Comparison of ENCODE assay signal across 25 mouse cellular contexts in the genomic region with DNA sequence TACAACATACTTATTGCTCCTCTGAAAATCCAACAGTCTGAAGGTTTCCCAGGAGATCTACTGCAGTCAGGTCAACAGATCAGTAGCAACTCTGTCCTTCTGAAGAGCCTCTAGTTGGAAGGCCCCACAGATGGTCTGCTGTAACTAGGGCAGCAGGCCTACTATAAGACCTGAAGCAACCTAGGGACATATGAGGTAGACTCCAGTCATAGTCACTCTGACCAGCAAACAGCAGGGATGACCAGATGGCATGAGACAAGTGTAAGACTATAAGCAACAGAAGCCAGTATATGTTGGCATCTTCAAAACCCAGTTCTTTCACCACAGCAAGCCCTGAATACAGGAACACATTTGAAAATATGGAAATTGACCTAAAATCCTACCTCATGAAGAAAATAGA.
DNase-seq lines count a peak whose midpoint lies in the region; ATAC-seq and TF ChIP-seq lines count a peak whose summit lies in the region.
"Had no signal": no experiment of that assay in that cellular context is flagged by ENCODE, and none has a peak within 500 bp of the region (broad histone marks: within the 10 kb centered on the region; RNA-seq: fewer than 3 reads in every experiment).

No protein-coding gene starts in this region.

- no peaks in the 10 kb centered on the region for H3K36me3 ChIP-seq in heart, embryonic 12.5 days
- H3K36me3 ChIP-seq: embryonic facial prominence, embryonic 15.5 days; heart, embryonic 15.5 days; hindbrain, embryonic 15.5 days; limb, embryonic 13.5 days; liver, embryonic 12.5 days; midbrain, embryonic 10.5 days; stomach, embryonic 15.5 days had no signal

- no peak for TF ChIP-seq POLR2A in cerebellum, adult 2 months (IDR thresholded peaks at IDR 0.05; ENCODE audit: borderline replicate concordance, insufficient read depth, low read length)

- peak; percentile 11 to 16 for DNase-seq in frontal cortex, adult 2 months (ENCODE audit: extremely low spot score in 1 of 2, low spot score in 1 of 2)
- DNase-seq in frontal cortex, postnatal 14 days (ENCODE audit: low spot score in 2 of 2) = no peak
- DNase-seq in brain, adult 2 months (ENCODE audit: low read depth, low spot score) = peak; percentile 83
- DNase-seq in cerebellum, adult 2 months = peak; percentile 17 to 70
- DNase-seq in cerebellum, postnatal 25 days = peak; percentile 30 to 55
- no peak for DNase-seq in layer of hippocampus, adult 11-12 months (ENCODE audit: low spot score)
- DNase-seq: adrenal gland, postnatal 25 days; gastrocnemius, adult 2 months; heart, postnatal 36 days; kidney, adult 2 months; kidney, postnatal 10 days; layer of hippocampus, postnatal 36 days; lung, adult 18-20 months; lung, postnatal 10 days; thymus, adult 2 months had no signal

- peaks cover 5% of the 10 kb centered on the region for H3K4me1 ChIP-seq in cerebellum, adult 2 months (ENCODE audit: control insufficient read depth, insufficient read depth, low read length)
- no peaks in the 10 kb centered on the region for H3K4me1 ChIP-seq in heart, embryonic 12.5 days (replicated peaks)
- H3K4me1 ChIP-seq: embryonic facial prominence, embryonic 15.5 days; heart, embryonic 15.5 days; hindbrain, embryonic 15.5 days; limb, embryonic 13.5 days; liver, embryonic 12.5 days; midbrain, embryonic 10.5 days; stomach, embryonic 15.5 days had no signal

- no peak overlapping the region for H3K4me3 ChIP-seq in cerebellum, adult 2 months (replicated peaks; ENCODE audit: insufficient read depth, low read depth, low read length)
- no peak overlapping the region for H3K4me3 ChIP-seq in heart, embryonic 12.5 days
- H3K4me3 ChIP-seq: embryonic facial prominence, embryonic 15.5 days; gastrocnemius, adult 2 months; heart, embryonic 15.5 days; hindbrain, embryonic 15.5 days; limb, embryonic 13.5 days; liver, embryonic 12.5 days; midbrain, embryonic 10.5 days; stomach, embryonic 15.5 days had no signal

- no peak for TF ChIP-seq CTCF in cerebellum, adult 2 months (IDR thresholded peaks at IDR 0.05; ENCODE audit: borderline replicate concordance, insufficient read depth, low read depth, low read length)

- H3K9me3 ChIP-seq in heart, embryonic 12.5 days (replicated peaks) = no peaks in the 10 kb centered on the region
- H3K9me3 ChIP-seq: embryonic facial prominence, embryonic 15.5 days; heart, embryonic 15.5 days; hindbrain, embryonic 15.5 days; limb, embryonic 13.5 days; liver, embryonic 12.5 days; midbrain, embryonic 10.5 days; stomach, embryonic 15.5 days had no signal

- no peaks in the 10 kb centered on the region for H3K27me3 ChIP-seq in cerebellum, adult 2 months (ENCODE audit: control insufficient read depth, insufficient read depth, low read length)
- H3K27me3 ChIP-seq in heart, embryonic 12.5 days (replicated peaks) = no peaks in the 10 kb centered on the region
- H3K27me3 ChIP-seq: embryonic facial prominence, embryonic 15.5 days; heart, embryonic 15.5 days; hindbrain, embryonic 15.5 days; limb, embryonic 13.5 days; liver, embryonic 12.5 days; stomach, embryonic 15.5 days had no signal

- H3K4me2 ChIP-seq in heart, embryonic 12.5 days = no peak overlapping the region
- H3K4me2 ChIP-seq: embryonic facial prominence, embryonic 15.5 days; heart, embryonic 15.5 days; hindbrain, embryonic 15.5 days; limb, embryonic 13.5 days; liver, embryonic 12.5 days; stomach, embryonic 15.5 days had no signal

- no peak for ATAC-seq in heart, embryonic 12.5 days (ENCODE audit: insufficient number of reproducible peaks, low FRiP score)
- ATAC-seq: CD4-positive, CD25-positive, alpha-beta regulatory T cell, adult 4 months; forebrain, embryonic 16.5 days; liver, embryonic 12.5 days had no signal

- H3K9ac ChIP-seq in heart, embryonic 12.5 days = no peak overlapping the region
- H3K9ac ChIP-seq: embryonic facial prominence, embryonic 15.5 days; heart, embryonic 15.5 days; hindbrain, embryonic 15.5 days; limb, embryonic 13.5 days; liver, embryonic 12.5 days; stomach, embryonic 15.5 days had no signal

- H3K27ac ChIP-seq in cerebellum, adult 2 months (ENCODE audit: insufficient read depth, low read length) = no peak overlapping the region; the same call in 1 of the 2 replicates
- no peak overlapping the region for H3K27ac ChIP-seq in heart, embryonic 12.5 days (ENCODE audit: poor library complexity, severe bottlenecking)
- H3K27ac ChIP-seq: embryonic facial prominence, embryonic 15.5 days; gastrocnemius, adult 2 months; heart, embryonic 15.5 days; hindbrain, embryonic 15.5 days; limb, embryonic 13.5 days; liver, embryonic 12.5 days; midbrain, embryonic 10.5 days; stomach, embryonic 15.5 days had no signal

Comparison
In these comparisons a context has a peak if more than half of its experiments do, and no peak if none do; other contexts are left out.
1. DNase-seq: peak in frontal cortex, adult 2 months (2 of 2), brain, adult 2 months (single experiment), cerebellum, adult 2 months (2 of 2) and cerebellum, postnatal 25 days (2 of 2); none in frontal cortex, postnatal 14 days (0 of 2) and layer of hippocampus, adult 11-12 months (single experiment).